Mouse (Mus musculus) ES-CJ7 (cell line): ENCODE measurements at regions not wholly inside any gene's neighbourhood (a gene's known extent, or its start where the extent isn't known, plus 50 kb on each side); places are given as distances from the start of the nearest gene placed in this dataset.
A peak's percentile ranks its signal among the peaks of the same experiment; 100 is the strongest.

Experiments used
- DNase-seq: peaks from one replicate; pipeline ENCODE4 v3.0.0; 2011; ENCODE audit warnings: low read depth, low spot score

DNA sequence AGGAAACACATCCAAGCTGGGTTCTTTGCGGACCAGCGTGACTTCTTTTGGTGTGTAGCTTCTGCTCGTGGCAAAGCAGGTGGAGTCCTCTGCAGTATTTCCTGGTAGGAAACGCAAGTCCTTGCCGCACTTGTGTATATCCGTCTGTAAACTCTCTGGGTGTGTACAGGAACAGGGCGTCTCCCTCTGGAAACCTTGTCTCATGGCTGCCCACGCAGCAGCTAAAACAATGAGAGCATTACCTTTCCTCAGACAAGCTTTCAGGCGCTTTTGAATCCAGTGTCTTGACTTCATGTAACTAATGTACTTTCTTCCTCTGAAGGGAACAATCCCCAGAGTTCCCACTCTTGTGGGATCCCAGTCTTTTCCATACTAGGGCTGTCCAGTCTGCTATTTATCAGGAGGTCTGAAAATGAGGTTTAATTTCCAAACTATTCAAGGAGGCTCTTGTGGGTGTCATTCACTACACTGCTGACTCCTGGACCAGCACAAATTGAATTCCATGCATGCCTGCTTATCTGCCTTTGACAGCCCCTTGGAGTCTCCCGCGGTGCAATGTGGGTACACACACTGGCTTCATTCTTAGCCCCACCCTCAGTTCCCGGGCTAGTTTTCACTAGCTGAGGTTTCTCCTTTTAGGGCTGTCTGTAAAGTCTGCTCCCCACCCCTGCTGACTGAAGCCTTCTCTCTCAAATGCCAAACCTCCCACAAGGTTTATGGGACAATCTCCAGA, 161.6 kb upstream of the Anxa10 start:
- peak; percentile 54 for DNase-seq

- DNase-seq = peak; percentile 68
Measured at GRCm38 (mm10) chr8:62250551-62250950, 127.6 kb upstream of the Anxa10 start.
